Mouse (Mus musculus) lung, postnatal 0 days (tissue): Measurements from ENCODE around the gene Ggt1. TPM values are rescaled to one million over a fixed set of nuclear protein-coding genes. Genes with fewer than 3 reads are reported as not detected.
A peak's percentile ranks its signal among the peaks of the same experiment; 100 is the strongest.

ENCODE experiments used
- ATAC-seq: fragments of 200-750 bp; cut with Nextera tagmentation; 2 replicates; pipeline ENCODE4 v1.8.0; 2017; ENCODE audit warnings: moderate library complexity
- DNase-seq: peaks from one replicate; pipeline ENCODE4 v3.0.0-alpha.2; 2016; ENCODE audit warnings: low spot score
- H3K27ac ChIP-seq: fragments of 300-500 bp; sonication (generic); 2 replicates; pipeline ENCODE4 v1.5.1; 2014; ENCODE audit warnings: antibody characterized with exemption, mild to moderate bottlenecking, low read length, mixed read lengths
- H3K27me3 ChIP-seq: fragments of 300-500 bp; sonication (generic); replicated peaks from 2 replicates; pipeline ENCODE4 v1.6.1; 2014; ENCODE audit warnings: low read length, mixed read lengths; ENCODE audit not compliant: insufficient read depth
- H3K36me3 ChIP-seq: fragments of 300-500 bp; sonication (generic); 2 replicates; pipeline ENCODE4 v1.6.1; 2014; ENCODE audit warnings: low read length, mixed read lengths; ENCODE audit not compliant: insufficient read depth
- H3K4me1 ChIP-seq: fragments of 300-500 bp; sonication (generic); 2 replicates; pipeline ENCODE4 v1.6.1; 2014; ENCODE audit warnings: antibody characterized with exemption, low read depth, low read length, mixed read lengths; ENCODE audit not compliant: insufficient read depth
- H3K4me2 ChIP-seq: fragments of 300-500 bp; sonication (generic); replicated peaks from 2 replicates; pipeline ENCODE4 v1.6.1; 2014; ENCODE audit warnings: low read depth, mild to moderate bottlenecking, low read length, moderate library complexity, mixed read lengths
- H3K4me3 ChIP-seq: fragments of 300-500 bp; sonication (generic); 2 replicates; pipeline ENCODE4 v1.5.1; 2014; ENCODE audit warnings: low read depth, low read length
- H3K9ac ChIP-seq: fragments of 300-500 bp; sonication (generic); replicated peaks from 2 replicates; pipeline ENCODE4 v1.6.1; 2014; ENCODE audit warnings: low read depth, mild to moderate bottlenecking
- H3K9me3 ChIP-seq: fragments of 300-500 bp; sonication (generic); 2 replicates; pipeline ENCODE4 v1.6.1; 2016; ENCODE audit warnings: low read length, mixed read lengths
- CTCF ChIP-seq: IDR thresholded peaks from 2 replicates; pipeline ENCODE4 v1.5.1; 2016; ENCODE audit warnings: antibody characterized with exemption, mild to moderate bottlenecking
- EP300 ChIP-seq: IDR thresholded peaks from 2 replicates; pipeline ENCODE4 v1.6.1; 2016; ENCODE audit warnings: antibody characterized with exemption, mild to moderate bottlenecking, control low read depth
- WGBS: fragments of 180-500 bp; shearing (Covaris S2); extraction: QIAGEN DNeasy Blood & Tissue Kit; methylation state at CpG from one replicate; pipeline ENCODE4 v1.1.7; 2014; 5-methylcytosine and 5-hydroxymethylcytosine counted together
- polyA plus RNA-seq: library from polyadenylated mRNA; unstranded; fragments of >200 nt; fragmentation: Nextera tagmentation; extraction: Ambion mirVana; gene quantifications from 2 replicates; pipeline ENCODE4 v1.2.1, GENCODE M21; 2015

Ggt1 gene
- polyA plus RNA-seq = 0.21 and 0.42 TPM in 2 replicates

DNA sequence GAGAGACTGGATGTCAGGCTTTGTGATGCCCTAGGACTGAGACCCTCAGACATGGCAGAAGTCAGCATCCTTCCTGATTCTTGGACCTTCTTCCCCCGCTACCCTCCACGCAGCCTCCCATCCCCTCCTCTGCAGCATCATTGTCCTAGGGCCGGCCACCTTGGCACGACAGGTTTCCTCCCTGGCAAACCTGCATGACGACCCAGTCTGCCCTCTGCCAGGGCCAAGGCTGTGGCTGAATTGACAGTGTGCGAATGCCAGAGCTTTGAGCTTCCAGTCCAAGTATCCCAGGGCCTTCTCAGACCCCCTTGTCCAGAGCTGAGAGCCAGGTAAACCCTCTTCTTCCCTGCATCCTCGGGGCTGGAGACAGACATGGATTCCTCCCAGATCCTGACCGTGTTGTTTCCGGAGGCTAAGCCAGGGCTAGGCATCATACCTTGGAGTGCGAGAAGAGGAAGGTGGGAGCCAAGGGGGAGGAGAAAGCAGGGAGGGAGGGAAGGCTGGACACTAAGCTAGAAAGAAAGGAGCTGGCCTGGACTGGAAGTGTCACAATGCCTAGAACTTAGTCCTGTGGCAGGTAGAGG is at the start of gene Ggt1:
Gene Ggt1 (plus strand): TSS at position 534 of the 584 bp plus-strand sequence.
- H3K4me2 ChIP-seq = peak within 1 kb of the TSS; percentile 81; the same call in 1 of the 2 replicates
- H3K9me3 ChIP-seq = no peaks in the 10 kb centered on the region
- no peak for TF ChIP-seq CTCF
- TF ChIP-seq EP300 = no peak
- peaks cover 5% of the 10 kb centered on the region; the same call in 1 of the 2 replicates for H3K4me1 ChIP-seq
- 48% methylated on average over 10 of the region's 10 CpGs for WGBS
- ATAC-seq (no peak), DNase-seq (no peak)
- no peak within 1 kb of the TSS for H3K9ac ChIP-seq
- H3K27me3 ChIP-seq = peaks cover 19% of the 10 kb centered on the region
- no peak within 1 kb of the TSS for H3K27ac ChIP-seq
- no peak within 1 kb of the TSS for H3K4me3 ChIP-seq
- no peaks in the 10 kb centered on the region for H3K36me3 ChIP-seq

DNA sequence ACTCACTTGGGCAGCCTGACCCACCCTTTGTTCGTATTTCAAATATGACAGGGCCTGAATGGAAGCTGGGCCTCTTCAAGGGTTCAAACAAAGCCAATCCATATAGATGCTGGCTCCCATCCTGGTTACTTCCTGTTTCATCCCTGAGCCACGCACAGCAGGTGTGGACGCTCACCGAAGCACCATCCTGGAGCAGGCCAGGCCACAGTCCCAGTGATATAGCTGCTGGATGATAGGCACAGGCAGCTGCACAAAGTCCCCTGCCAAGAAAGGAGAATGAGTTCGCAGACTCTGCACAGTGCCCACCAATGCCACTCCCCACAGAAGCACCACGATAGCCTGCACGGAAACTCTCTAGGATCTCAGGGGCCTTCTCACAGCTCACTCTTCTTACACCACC is 49.5 kb upstream of the Ggt1 start:
- H3K4me1 ChIP-seq = peaks cover 9% of the 10 kb centered on the region; the same call in 1 of the 2 replicates
- no peaks in the 10 kb centered on the region for H3K9me3 ChIP-seq
- H3K4me3 ChIP-seq = no peak overlapping the region
- no peak overlapping the region for H3K9ac ChIP-seq
- DNase-seq (no peak), ATAC-seq (no peak)
- H3K4me2 ChIP-seq = no peak overlapping the region
- H3K27me3 ChIP-seq = no peaks in the 10 kb centered on the region
- TF ChIP-seq EP300 = no peak
- no peak for TF ChIP-seq CTCF
- peaks cover 41% of the 10 kb centered on the region; the same call in 1 of the 2 replicates for H3K36me3 ChIP-seq
- no peak overlapping the region for H3K27ac ChIP-seq
- 93% methylated on average over 7 of the region's 7 CpGs for WGBS

DNA sequence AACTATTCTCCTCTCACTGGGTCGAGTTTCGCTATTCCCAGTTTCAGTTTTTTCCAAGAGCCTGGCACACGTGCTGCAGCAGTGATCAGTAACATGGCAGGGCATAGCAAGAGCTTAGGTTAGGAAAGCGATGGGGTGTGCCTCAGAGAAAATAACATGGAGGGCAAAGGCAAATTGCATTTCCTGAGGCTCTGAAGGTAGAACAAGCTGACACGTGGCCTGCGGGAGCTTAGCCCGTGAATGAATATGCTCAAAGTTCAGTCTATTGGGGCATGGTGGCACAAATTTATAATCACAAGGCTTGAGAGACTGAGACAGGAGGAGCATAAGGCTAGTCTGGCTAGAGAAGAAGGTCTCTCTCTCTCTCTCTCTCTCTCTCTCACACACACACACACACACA is 48.6 kb upstream of the Ggt1 start:
- Histone ChIP-seq H3K4me2 (no peak overlapping the region), H3K4me3 (no peak overlapping the region), H3K9me3 (no peaks in the 10 kb centered on the region), H3K4me1 (peaks cover 9% of the 10 kb centered on the region; the same call in 1 of the 2 replicates), H3K36me3 (peaks cover 41% of the 10 kb centered on the region; the same call in 1 of the 2 replicates), H3K27me3 (no peaks in the 10 kb centered on the region), H3K9ac (no peak overlapping the region), H3K27ac (no peak overlapping the region)
- DNase-seq (no peak), ATAC-seq (no peak)
- WGBS = 87% methylated on average over 7 of the region's 7 CpGs
- TF ChIP-seq EP300 (no peak), CTCF (no peak)

DNA sequence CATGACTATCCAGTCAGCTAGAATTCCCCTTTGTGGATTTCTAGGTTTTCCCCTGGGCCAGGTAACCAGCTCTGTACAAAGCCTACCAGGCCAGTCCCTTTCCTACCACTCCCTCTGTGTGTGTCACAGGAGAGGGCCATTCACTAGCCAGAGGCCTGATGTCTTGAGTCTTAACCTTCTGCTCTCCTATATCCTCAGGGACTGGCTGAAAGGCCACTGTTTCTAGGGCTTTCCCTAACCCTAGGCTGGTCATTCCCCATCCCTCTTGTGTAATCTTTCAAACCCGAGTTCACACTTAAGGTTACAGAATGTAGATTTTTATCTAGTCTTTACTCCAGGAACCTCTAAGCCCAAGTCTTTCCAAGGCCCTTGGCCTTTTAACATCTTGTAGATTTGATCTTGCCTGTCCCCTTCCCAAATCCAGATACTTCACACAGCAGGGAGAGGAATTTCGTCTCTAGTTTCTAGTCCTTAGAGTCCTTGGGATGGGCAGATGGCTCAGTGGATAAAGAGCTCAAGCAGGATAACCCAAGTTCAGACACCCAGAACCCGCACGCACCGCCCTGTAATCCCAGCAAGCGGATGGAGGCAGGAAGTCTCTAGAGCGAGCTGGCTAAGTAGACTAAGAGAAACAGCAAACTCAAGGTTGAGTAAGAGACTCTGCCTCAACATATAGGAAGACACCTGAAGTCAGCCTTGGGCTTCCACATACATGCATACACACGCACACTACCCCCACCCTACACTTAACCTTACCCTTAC is 47.9 kb upstream of the Ggt1 start:
- Histone ChIP-seq H3K27me3 (no peaks in the 10 kb centered on the region), H3K9ac (no peak overlapping the region), H3K4me3 (no peak overlapping the region), H3K9me3 (no peaks in the 10 kb centered on the region), H3K4me1 (peaks cover 12% of the 10 kb centered on the region; the same call in 1 of the 2 replicates), H3K36me3 (peaks cover 34% of the 10 kb centered on the region; the same call in 1 of the 2 replicates), H3K4me2 (no peak overlapping the region), H3K27ac (no peak overlapping the region)
- TF ChIP-seq EP300 (no peak), CTCF (no peak)
- 91% methylated on average over 8 of the region's 8 CpGs for WGBS
- DNase-seq = no peak
- ATAC-seq = no peak

DNA sequence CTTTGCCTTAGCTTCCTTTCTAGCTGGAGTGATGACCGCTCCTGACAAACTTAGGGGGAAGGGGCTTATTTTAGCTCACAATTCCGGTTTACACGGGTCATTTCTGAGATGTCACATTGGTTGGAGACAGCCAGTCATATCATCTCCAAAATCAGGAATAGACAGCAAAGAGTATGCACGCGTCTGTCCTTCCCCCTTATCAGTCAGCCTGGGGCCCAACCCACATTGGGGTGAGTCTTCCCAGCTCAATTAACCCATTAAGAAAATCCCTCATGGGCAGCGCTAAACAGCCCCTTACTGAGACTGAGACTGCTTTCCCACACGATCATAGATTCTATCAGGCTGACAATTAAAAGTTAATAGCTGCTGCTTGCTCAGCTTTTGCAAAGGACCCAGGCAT is 47.0 kb upstream of the Ggt1 start:
- H3K4me2 ChIP-seq = no peak overlapping the region
- H3K4me3 ChIP-seq = no peak overlapping the region
- H3K27ac ChIP-seq = no peak overlapping the region
- no peaks in the 10 kb centered on the region for H3K27me3 ChIP-seq
- DNase-seq (no peak), ATAC-seq (no peak)
- no peaks in the 10 kb centered on the region for H3K9me3 ChIP-seq
- no peak for TF ChIP-seq CTCF
- no peak for TF ChIP-seq EP300
- 61% methylated on average over 7 of the region's 7 CpGs for WGBS
- H3K4me1 ChIP-seq = peaks cover 18% of the 10 kb centered on the region; the same call in 1 of the 2 replicates
- no peak overlapping the region for H3K9ac ChIP-seq
- peaks cover 25% of the 10 kb centered on the region; the same call in 1 of the 2 replicates for H3K36me3 ChIP-seq

DNA sequence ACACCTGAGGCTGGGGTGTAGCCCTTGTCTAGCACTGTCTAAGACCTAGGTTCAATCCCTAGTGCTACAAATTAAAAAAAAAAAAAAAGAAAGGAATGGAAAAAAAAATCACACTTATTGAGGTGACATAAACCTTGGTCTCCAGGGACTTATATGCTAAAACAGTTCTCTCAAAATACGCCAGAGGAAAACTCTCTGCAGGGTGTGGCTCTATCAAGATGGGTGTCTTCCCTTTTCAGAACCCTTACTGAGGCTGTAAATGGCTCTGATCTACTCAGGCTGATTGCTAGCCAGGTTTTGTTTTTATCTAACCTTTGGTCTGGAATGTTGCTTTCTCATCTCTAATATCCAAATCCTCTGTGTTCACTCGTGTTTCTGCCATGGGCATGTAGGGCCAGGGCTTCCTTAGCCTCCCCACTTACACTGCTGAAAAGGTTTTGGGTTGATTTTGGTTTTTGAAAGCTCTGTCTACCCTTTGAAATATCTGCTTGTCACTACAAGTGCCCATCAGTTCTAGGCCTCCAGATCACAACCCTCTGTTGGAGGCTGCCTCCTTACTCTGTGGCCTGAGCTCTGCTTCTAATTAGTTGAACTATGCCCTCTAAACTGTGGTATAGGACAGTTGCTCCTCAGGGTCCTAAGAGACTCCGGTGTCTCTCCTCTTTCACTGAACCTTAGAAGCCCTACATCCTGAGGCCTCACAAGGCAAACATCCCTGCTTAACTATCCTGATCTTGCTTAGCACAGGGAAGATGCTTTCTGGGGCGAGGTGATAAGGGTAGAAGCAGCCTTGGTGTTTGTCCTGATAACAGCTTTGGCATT is 46.0 kb upstream of the Ggt1 start:
- H3K4me2 ChIP-seq = peak overlapping the region; percentile 92
- H3K4me1 ChIP-seq = peaks cover 18% of the 10 kb centered on the region; the same call in 1 of the 2 replicates
- no peak for DNase-seq
- H3K27ac ChIP-seq = no peak overlapping the region
- ATAC-seq = no peak
- 81% methylated on average over 4 of the region's 4 CpGs for whole genome bisulfite sequencing
- peak overlapping the region; percentile 95; the same call in 1 of the 2 replicates for H3K9ac ChIP-seq
- peaks cover 14% of the 10 kb centered on the region; the same call in 1 of the 2 replicates for H3K36me3 ChIP-seq
- TF ChIP-seq EP300 = no peak
- TF ChIP-seq CTCF = no peak
- H3K4me3 ChIP-seq = no peak overlapping the region
- H3K9me3 ChIP-seq = no peaks in the 10 kb centered on the region
- H3K27me3 ChIP-seq = no peaks in the 10 kb centered on the region
